Mouse (Mus musculus) heart, embryonic 11.5 days (tissue): ENCODE measurements around the gene Tsacc. TPM values are rescaled to one million over a fixed set of nuclear protein-coding genes. Genes with fewer than 3 reads are reported as not detected.

Experiments
- ATAC-seq: fragments of 200-750 bp; cut with Nextera tagmentation; replicated peaks from 2 replicates; pipeline ENCODE4 v1.8.0; 2017; ENCODE audit warnings: moderate library complexity; ENCODE audit not compliant: insufficient number of reproducible peaks, low FRiP score, low TSS enrichment
- H3K27ac ChIP-seq: fragments of 300-500 bp; sonication (generic); 2 replicates; pipeline ENCODE4 v1.5.1; 2014; ENCODE audit warnings: mild to moderate bottlenecking, low read depth, low read length
- H3K27me3 ChIP-seq: fragments of 300-500 bp; sonication (generic); 2 replicates; pipeline ENCODE4 v1.6.1; 2014; ENCODE audit warnings: mild to moderate bottlenecking, low read length, mixed read lengths; ENCODE audit not compliant: control insufficient read depth, insufficient read depth
- H3K36me3 ChIP-seq: fragments of 300-500 bp; sonication (generic); 2 replicates; pipeline ENCODE4 v1.6.1; 2014; ENCODE audit warnings: mild to moderate bottlenecking, low read length, moderate library complexity, mixed read lengths; ENCODE audit not compliant: control insufficient read depth, insufficient read depth
- H3K4me1 ChIP-seq: fragments of 300-500 bp; sonication (generic); 2 replicates; pipeline ENCODE4 v1.6.1; 2014; ENCODE audit warnings: low read length; ENCODE audit not compliant: control insufficient read depth, insufficient read depth
- H3K4me2 ChIP-seq: fragments of 300-500 bp; sonication (generic); 2 replicates; pipeline ENCODE4 v1.6.1; 2014; ENCODE audit warnings: mild to moderate bottlenecking, moderate library complexity
- H3K4me3 ChIP-seq: fragments of 300-500 bp; sonication (generic); 2 replicates; pipeline ENCODE4 v1.5.1; 2014; ENCODE audit warnings: low read depth, low read length
- H3K9ac ChIP-seq: fragments of 300-500 bp; sonication (generic); 2 replicates; pipeline ENCODE4 v1.6.1; 2014; ENCODE audit warnings: mild to moderate bottlenecking, low read depth, low read length, moderate library complexity
- H3K9me3 ChIP-seq: fragments of 300-500 bp; sonication (generic); replicated peaks from 2 replicates; pipeline ENCODE4 v1.6.1; 2016; ENCODE audit warnings: low read length; ENCODE audit not compliant: control insufficient read depth
- WGBS: fragments of 180-500 bp; shearing (Covaris S2); extraction: QIAGEN DNeasy Blood & Tissue Kit; methylation state at CpG from one replicate; pipeline ENCODE4 v1.1.7; 2014; ENCODE audit not compliant: insufficient replicate concordance; 5-methylcytosine and 5-hydroxymethylcytosine counted together
- polyA plus RNA-seq: library from polyadenylated mRNA; unstranded; fragments of >200 nt; fragmentation: Nextera tagmentation; extraction: Ambion mirVana; gene quantifications from 2 replicates; pipeline ENCODE4 v1.2.1, GENCODE M21; 2014

Gene Tsacc
- polyA plus RNA-seq, 1 experiment from 2014 or later, result 12.8 TPM

DNA sequence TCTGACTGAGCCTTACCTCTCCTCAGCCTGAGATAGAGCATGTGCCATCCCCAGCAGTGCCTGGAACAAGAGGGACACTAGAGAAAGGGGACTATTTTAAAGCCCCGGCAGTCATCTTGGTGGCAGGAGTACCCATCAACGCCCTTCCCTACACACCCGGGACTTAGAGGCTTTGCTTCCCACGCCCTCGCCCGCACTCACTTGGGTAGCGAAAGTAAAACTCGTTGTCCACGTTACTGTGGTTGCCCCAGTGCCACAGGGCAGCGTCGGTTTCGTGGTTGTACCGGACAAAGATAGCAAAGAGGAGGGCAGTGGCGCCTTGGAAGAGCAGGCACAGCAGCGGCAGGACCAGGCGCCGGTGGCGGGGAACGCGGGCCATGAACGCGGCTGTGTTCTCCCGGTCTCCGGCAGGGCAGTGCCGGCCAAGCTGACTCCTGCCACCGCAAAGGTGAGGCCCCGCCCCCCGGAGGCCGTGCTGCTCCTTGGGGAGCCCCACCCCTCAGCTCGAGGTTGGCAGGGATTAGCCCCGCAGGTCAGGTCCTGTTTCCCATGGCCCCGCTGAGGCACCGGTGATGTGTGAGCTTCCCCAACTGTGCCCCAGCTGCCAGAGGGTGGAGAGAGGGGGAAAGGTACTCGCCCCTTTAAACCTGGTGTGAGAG is 42.4 kb downstream of the Tsacc start, which contains the start of gene Rhbg:
Gene Rhbg, minus strand, starts transcription at position 442 of the 659 bp plus-strand sequence.
- Histone ChIP-seq H3K36me3 (no peaks in the 10 kb centered on the region), H3K4me1 (peaks cover 2% of the 10 kb centered on the region; the same call in 1 of the 2 replicates), H3K27me3 (peaks cover 42% of the 10 kb centered on the region), H3K4me3 (peak within 1 kb of the TSS; percentile 45), H3K4me2 (peak within 1 kb of the TSS; percentile 83), H3K9me3 (no peaks in the 10 kb centered on the region), H3K9ac (0 out of 2 replicates have a peak within 1 kb of the TSS, but pooled peaks have one; percentile 0), H3K27ac (no peak within 1 kb of the TSS)
- ATAC-seq, result no peak; the same call in 1 of the 2 replicates
- 2% methylated on average over 34 of the region's 34 CpGs for WGBS

DNA sequence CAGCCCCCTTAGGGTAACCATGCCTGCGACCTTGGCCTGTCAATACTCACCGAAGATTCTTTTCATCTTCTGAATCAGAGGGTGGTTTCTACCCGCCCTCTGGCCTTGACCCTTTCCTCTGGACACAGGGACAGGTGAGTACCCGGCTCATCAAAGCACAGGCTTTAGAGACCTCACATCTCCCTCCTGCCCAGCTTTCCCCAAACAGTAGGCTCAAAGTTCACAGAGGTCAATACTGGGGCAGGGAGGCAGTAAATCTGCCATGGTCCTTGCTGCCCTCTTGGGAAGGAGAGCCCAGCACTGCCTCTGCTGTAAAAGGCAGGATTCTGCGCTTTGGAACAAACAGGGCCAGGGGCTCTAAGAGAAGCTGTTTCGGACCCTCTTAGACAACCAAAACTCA is 44.1 kb downstream of the Tsacc start:
- WGBS, result 69% methylated on average over 6 of the region's 6 CpGs
- Histone ChIP-seq H3K4me1 (peaks cover 2% of the 10 kb centered on the region; the same call in 1 of the 2 replicates), H3K27ac (no peak overlapping the region), H3K36me3 (no peaks in the 10 kb centered on the region), H3K4me3 (no peak overlapping the region), H3K9ac (no peak overlapping the region), H3K4me2 (no peak overlapping the region), H3K9me3 (no peaks in the 10 kb centered on the region), H3K27me3 (peaks cover 42% of the 10 kb centered on the region)
- no peak for ATAC-seq

DNA sequence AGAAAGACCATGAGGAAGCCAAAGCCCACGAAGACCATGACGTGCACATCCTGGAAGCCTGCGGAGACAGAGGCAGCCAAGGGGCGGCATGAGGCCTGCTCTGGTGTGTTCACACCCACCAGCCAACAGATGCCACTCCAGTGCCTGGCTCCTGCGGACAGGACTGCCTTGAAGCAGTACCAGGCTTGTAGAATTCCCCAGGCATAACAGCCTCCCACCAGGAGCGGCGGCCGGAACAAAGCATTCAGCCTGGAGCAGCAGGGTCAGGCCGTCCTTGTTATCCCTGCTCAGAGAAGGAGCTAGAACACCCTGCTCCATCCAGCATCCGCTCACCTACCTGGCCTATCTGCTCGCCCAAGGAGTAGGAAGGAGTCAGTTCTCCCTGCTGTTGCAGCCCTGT is 48.4 kb downstream of the Tsacc start:
- H3K4me1 ChIP-seq, result no peaks in the 10 kb centered on the region
- H3K27ac ChIP-seq, result no peak overlapping the region
- no peaks in the 10 kb centered on the region for H3K9me3 ChIP-seq
- H3K27me3 ChIP-seq, result peaks cover 35% of the 10 kb centered on the region
- H3K4me3 ChIP-seq, result no peak overlapping the region
- WGBS, result 75% methylated on average over 11 of the region's 11 CpGs
- ATAC-seq, result no peak
- no peak overlapping the region for H3K4me2 ChIP-seq
- no peak overlapping the region for H3K9ac ChIP-seq
- H3K36me3 ChIP-seq, result no peaks in the 10 kb centered on the region

DNA sequence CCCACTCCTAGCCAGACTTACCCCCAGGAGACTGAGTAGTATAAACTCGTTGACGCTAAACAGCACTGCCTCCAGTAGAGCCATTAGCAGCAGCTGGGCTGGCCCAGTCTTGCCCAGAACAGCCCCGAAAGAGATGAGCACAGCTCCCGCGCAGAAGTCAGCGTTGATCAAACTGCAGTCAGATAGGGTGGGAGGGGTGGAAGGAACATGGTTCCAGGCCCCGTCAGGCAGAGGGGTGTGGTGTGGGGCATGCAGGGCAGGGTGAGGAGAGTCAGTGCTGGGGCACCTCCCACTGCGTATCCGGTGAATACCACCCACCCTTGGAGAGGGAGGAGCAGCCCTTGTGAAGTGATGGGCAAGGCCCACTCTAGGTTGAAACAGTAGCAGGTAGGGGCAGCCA is 49.1 kb downstream of the Tsacc start:
- 0 out of 2 replicates have a peak, but pooled peaks have one; percentile 14 for ATAC-seq
- H3K27ac ChIP-seq, result no peak overlapping the region
- H3K36me3 ChIP-seq, result no peaks in the 10 kb centered on the region
- H3K4me1 ChIP-seq, result no peaks in the 10 kb centered on the region
- peaks cover 35% of the 10 kb centered on the region for H3K27me3 ChIP-seq
- H3K9me3 ChIP-seq, result no peaks in the 10 kb centered on the region
- no peak overlapping the region for H3K9ac ChIP-seq
- 62% methylated on average over 9 of the region's 9 CpGs for WGBS
- H3K4me2 ChIP-seq, result no peak overlapping the region
- H3K4me3 ChIP-seq, result no peak overlapping the region

- Histone ChIP-seq H3K27me3 (peaks cover 44% of the 10 kb centered on the region), H3K27ac (no peak overlapping the region), H3K4me2 (no peak overlapping the region), H3K4me1 (0 out of 2 replicates have a peak, but pooled peaks cover 4% of the 10 kb centered on the region), H3K36me3 (no peaks in the 10 kb centered on the region), H3K9me3 (no peaks in the 10 kb centered on the region), H3K4me3 (no peak overlapping the region), H3K9ac (no peak overlapping the region)
- 19% methylated on average over 13 of the region's 13 CpGs for WGBS
- no peak for ATAC-seq
Observed at GRCm38 (mm10) chr3:88245811-88246210, 51.0 kb downstream of the Tsacc start.

- no peaks in the 10 kb centered on the region for H3K36me3 ChIP-seq
- ATAC-seq, result no peak
- no peaks in the 10 kb centered on the region for H3K9me3 ChIP-seq
- WGBS, result 11% methylated on average over 2 of the region's 2 CpGs
- no peak overlapping the region for H3K27ac ChIP-seq
- H3K4me3 ChIP-seq, result no peak overlapping the region
- H3K4me2 ChIP-seq, result no peak overlapping the region
- 0 out of 2 replicates have a peak, but pooled peaks cover 5% of the 10 kb centered on the region for H3K4me1 ChIP-seq
- no peak overlapping the region for H3K9ac ChIP-seq
- peaks cover 62% of the 10 kb centered on the region for H3K27me3 ChIP-seq
Observed at GRCm38 (mm10) chr3:88244071-88244470, 52.7 kb downstream of the Tsacc start.

DNA sequence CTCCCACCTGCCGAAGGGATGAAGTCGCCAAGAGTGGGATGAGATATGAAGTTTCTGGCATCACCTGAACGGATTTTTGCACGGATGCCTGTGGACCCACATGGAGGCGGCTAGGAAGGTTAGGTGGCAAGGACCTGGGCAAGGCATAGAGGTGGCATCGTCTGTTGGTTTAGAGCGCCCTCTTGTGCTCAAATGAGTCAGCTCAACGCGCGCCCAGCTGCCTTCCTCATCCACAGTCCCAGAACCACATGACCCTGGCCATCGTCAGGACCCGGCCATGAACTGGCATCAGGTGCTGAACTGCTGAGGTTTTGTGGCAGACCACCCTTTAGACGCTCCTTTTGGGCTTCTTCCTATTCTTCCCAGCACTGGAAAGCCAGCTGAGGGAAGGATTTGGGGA is 54.3 kb downstream of the Tsacc start:
- Histone ChIP-seq H3K27me3 (peaks cover 77% of the 10 kb centered on the region), H3K4me2 (no peak overlapping the region), H3K36me3 (no peaks in the 10 kb centered on the region), H3K4me1 (0 out of 2 replicates have a peak, but pooled peaks cover 5% of the 10 kb centered on the region), H3K9me3 (no peaks in the 10 kb centered on the region), H3K9ac (no peak overlapping the region), H3K4me3 (no peak overlapping the region), H3K27ac (no peak overlapping the region)
- no peak for ATAC-seq
- 4% methylated on average over 13 of the region's 13 CpGs for WGBS

GRCm38 (mm10) chr3:88241045-88241786 is 55.6 kb downstream of the Tsacc start:
- no peak overlapping the region for H3K27ac ChIP-seq
- H3K4me3 ChIP-seq, result peak overlapping the region; percentile 27
- H3K9me3 ChIP-seq, result no peaks in the 10 kb centered on the region
- H3K36me3 ChIP-seq, result no peaks in the 10 kb centered on the region
- H3K4me1 ChIP-seq, result 0 out of 2 replicates have a peak, but pooled peaks cover 5% of the 10 kb centered on the region
- ATAC-seq, result no peak
- 2% methylated on average over 47 of the region's 48 CpGs for WGBS
- H3K9ac ChIP-seq, result 0 out of 2 replicates have a peak overlapping the region, but pooled peaks have one; percentile 34
- H3K27me3 ChIP-seq, result peaks cover 89% of the 10 kb centered on the region
- H3K4me2 ChIP-seq, result peak overlapping the region; percentile 51
